Mouse (Mus musculus): ENCODE data around the gene Mdm4.

- TF ChIP-seq POLR2A (IDR thresholded peaks at IDR 0.05; ENCODE audit: low read depth, low read length), result no peak
- no peak for TF ChIP-seq CTCF (IDR thresholded peaks at IDR 0.05; ENCODE audit: borderline replicate concordance, insufficient read depth, low read length)
Measured at GRCm38 (mm10) chr1:133080079-133080561, 49.8 kb upstream of the Mdm4 start.

Measured in embryonic fibroblast, embryonic 13.5 days (primary cell).